Mouse (Mus musculus) cerebellum, adult 2 months (tissue): ENCODE measurements around the gene St6galnac3. TPM values are rescaled to one million over a fixed set of nuclear protein-coding genes. Genes with fewer than 3 reads are reported as not detected.

Experiments used
- DNase-seq, 2 experiments: peaks; one replicate each; pipeline ENCODE4 v3.0.0; 2021
- H3K27ac ChIP-seq: fragments of 200-500 bp; 2 replicates; pipeline ENCODE4 v1.5.1; 2012; ENCODE audit warnings: low read length, control low read depth, inconsistent platforms; ENCODE audit not compliant: insufficient read depth
- H3K27me3 ChIP-seq: fragments of 200-500 bp; 2 replicates; pipeline ENCODE4 v1.6.1; 2012; ENCODE audit warnings: inconsistent platforms, mild to moderate bottlenecking, low read length, moderate library complexity; ENCODE audit not compliant: control insufficient read depth, insufficient read depth
- H3K4me1 ChIP-seq: fragments of 200-500 bp; 2 replicates; pipeline ENCODE4 v1.6.1; 2011; ENCODE audit warnings: low read length; ENCODE audit not compliant: control insufficient read depth, insufficient read depth
- H3K4me3 ChIP-seq: fragments of 200-500 bp; replicated peaks from 2 replicates; pipeline ENCODE3; 2011; ENCODE audit warnings: mild to moderate bottlenecking, low read depth, low read length, control low read depth; ENCODE audit not compliant: insufficient read depth
- CTCF ChIP-seq: fragments of 200-500 bp; IDR thresholded peaks from 2 replicates; pipeline ENCODE4 v1.5.1; 2011; ENCODE audit warnings: low read depth, mild to moderate bottlenecking, control low read depth, low read length, moderate library complexity, borderline replicate concordance; ENCODE audit not compliant: insufficient read depth
- POLR2A ChIP-seq: fragments of 200-500 bp; IDR thresholded peaks from 2 replicates; pipeline ENCODE4 v1.6.1; 2011; ENCODE audit warnings: low read length, control low read depth, borderline replicate concordance; ENCODE audit not compliant: insufficient read depth
- WGBS: fragments of 180-500 bp; shearing (Covaris S2); methylation state at CpG from one replicate; pipeline ENCODE4 v1.1.7; 2018; 5-methylcytosine and 5-hydroxymethylcytosine counted together
- polyA plus RNA-seq: library from polyadenylated mRNA; depleted of rRNA; stranded (reverse); fragments of >200 nt; gene quantifications from 2 replicates; pipeline ENCODE4 v1.2.3, GENCODE M21; 2012

Gene St6galnac3
- polyA plus RNA-seq, 1 experiment: 14.6 TPM

- TF ChIP-seq CTCF: no peak
- TF ChIP-seq POLR2A: no peak
- H3K4me1 ChIP-seq: no peaks in the 10 kb centered on the region
- WGBS: 40% methylated on average over 9 of the region's 9 CpGs
- no peak overlapping the region for H3K27ac ChIP-seq
- no peaks in the 10 kb centered on the region for H3K27me3 ChIP-seq
- no peak for DNase-seq
- H3K4me3 ChIP-seq: no peak overlapping the region
These were observed 308.0 kb downstream of the St6galnac3 start for GRCm38 (mm10) chr3:153417001-153417400.

- no peak overlapping the region for H3K4me3 ChIP-seq
- H3K4me1 ChIP-seq: no peaks in the 10 kb centered on the region
- no peak for DNase-seq
- no peak for TF ChIP-seq CTCF
- no peak for TF ChIP-seq POLR2A
- no peaks in the 10 kb centered on the region for H3K27me3 ChIP-seq
- WGBS: 75% methylated on average over 4 of the region's 4 CpGs
- no peak overlapping the region for H3K27ac ChIP-seq
These were observed 308.6 kb downstream of the St6galnac3 start for GRCm38 (mm10) chr3:153416383-153416782.

GRCm38 (mm10) chr3:153414132-153414531 is 310.8 kb downstream of the St6galnac3 start:
- no peak for DNase-seq
- Histone ChIP-seq H3K4me1 (no peaks in the 10 kb centered on the region), H3K4me3 (no peak overlapping the region), H3K27me3 (no peaks in the 10 kb centered on the region), H3K27ac (no peak overlapping the region)
- 83% methylated on average over 2 of the region's 2 CpGs for WGBS
- TF ChIP-seq CTCF (no peak), POLR2A (no peak)

- DNase-seq: no peak
- H3K4me1 ChIP-seq: no peaks in the 10 kb centered on the region
- H3K4me3 ChIP-seq: no peak overlapping the region
- 87% methylated on average over 9 of the region's 9 CpGs for WGBS
- TF ChIP-seq POLR2A (no peak), CTCF (no peak)
- H3K27ac ChIP-seq: no peak overlapping the region
- H3K27me3 ChIP-seq: no peaks in the 10 kb centered on the region
These were observed 315.7 kb downstream of the St6galnac3 start for GRCm38 (mm10) chr3:153409286-153409685.

- TF ChIP-seq CTCF (no peak), POLR2A (no peak)
- WGBS: 88% methylated on average over 6 of the region's 6 CpGs
- no peak for DNase-seq
These were observed 316.6 kb downstream of the St6galnac3 start for GRCm38 (mm10) chr3:153408361-153408760.

GRCm38 (mm10) chr3:153407698-153408097 is 317.3 kb downstream of the St6galnac3 start:
- DNase-seq: no peak
- Histone ChIP-seq H3K4me1 (no peaks in the 10 kb centered on the region), H3K27me3 (no peaks in the 10 kb centered on the region), H3K4me3 (no peak overlapping the region), H3K27ac (no peak overlapping the region)
- no peak for TF ChIP-seq POLR2A
- TF ChIP-seq CTCF: no peak
- WGBS: 96% methylated on average over 6 of the region's 6 CpGs

More at GRCm38 (mm10) chr3:153408361-153408760, 316.6 kb downstream of the St6galnac3 start:
- Histone ChIP-seq H3K4me1 (no peaks in the 10 kb centered on the region), H3K4me3 (no peak overlapping the region), H3K27ac (no peak overlapping the region), H3K27me3 (no peaks in the 10 kb centered on the region)

GRCm38 (mm10) chr3:153406858-153407257 is 318.1 kb downstream of the St6galnac3 start:
- DNase-seq: no peak
- no peaks in the 10 kb centered on the region for H3K4me1 ChIP-seq
- H3K4me3 ChIP-seq: no peak overlapping the region
- no peaks in the 10 kb centered on the region for H3K27me3 ChIP-seq
- H3K27ac ChIP-seq: no peak overlapping the region
- no peak for TF ChIP-seq CTCF
- no peak for TF ChIP-seq POLR2A
- WGBS: 100% methylated on average over 1 of the region's 1 CpGs

- TF ChIP-seq CTCF (no peak), POLR2A (no peak)
- H3K4me1 ChIP-seq: no peaks in the 10 kb centered on the region
- H3K27ac ChIP-seq: no peak overlapping the region
- H3K27me3 ChIP-seq: no peaks in the 10 kb centered on the region
- no peak for DNase-seq
- H3K4me3 ChIP-seq: no peak overlapping the region
- 83% methylated on average over 4 of the region's 4 CpGs for WGBS
These were observed 318.8 kb downstream of the St6galnac3 start for GRCm38 (mm10) chr3:153406220-153406619.

- H3K4me1 ChIP-seq: no peaks in the 10 kb centered on the region
- H3K27ac ChIP-seq: no peak overlapping the region
- TF ChIP-seq POLR2A: no peak
- no peak overlapping the region for H3K4me3 ChIP-seq
- 73% methylated on average over 10 of the region's 10 CpGs for WGBS
- no peak for DNase-seq
- no peaks in the 10 kb centered on the region for H3K27me3 ChIP-seq
These were observed 319.3 kb downstream of the St6galnac3 start for GRCm38 (mm10) chr3:153405643-153406042.

- no peaks in the 10 kb centered on the region for H3K27me3 ChIP-seq
- H3K27ac ChIP-seq: no peak overlapping the region
- no peaks in the 10 kb centered on the region for H3K4me1 ChIP-seq
- H3K4me3 ChIP-seq: no peak overlapping the region
- TF ChIP-seq CTCF (no peak), POLR2A (no peak)
- WGBS: 96% methylated on average over 3 of the region's 3 CpGs
- no peak for DNase-seq
These were observed 324.7 kb downstream of the St6galnac3 start for GRCm38 (mm10) chr3:153400259-153400658.
